Mouse (Mus musculus) adrenal gland, postnatal 36 days (tissue): ENCODE measurements around the gene Znrf1. TPM values are rescaled to one million over a fixed set of nuclear protein-coding genes. Genes with fewer than 3 reads are reported as not detected.

Experiments
- DNase-seq, 2 experiments: peaks; one replicate each; pipeline ENCODE4 v3.0.0; 2021; ENCODE audit warnings: mixed read lengths in 1 of 2
- total RNA-seq, 2 experiments: library from RNA; stranded (reverse); gene quantifications; 2 replicates each; pipeline ENCODE4 v1.2.3; 2021

Gene Znrf1
- total RNA-seq, 2 experiments from 2014 or later = 38.1 to 40.6 TPM

DNA sequence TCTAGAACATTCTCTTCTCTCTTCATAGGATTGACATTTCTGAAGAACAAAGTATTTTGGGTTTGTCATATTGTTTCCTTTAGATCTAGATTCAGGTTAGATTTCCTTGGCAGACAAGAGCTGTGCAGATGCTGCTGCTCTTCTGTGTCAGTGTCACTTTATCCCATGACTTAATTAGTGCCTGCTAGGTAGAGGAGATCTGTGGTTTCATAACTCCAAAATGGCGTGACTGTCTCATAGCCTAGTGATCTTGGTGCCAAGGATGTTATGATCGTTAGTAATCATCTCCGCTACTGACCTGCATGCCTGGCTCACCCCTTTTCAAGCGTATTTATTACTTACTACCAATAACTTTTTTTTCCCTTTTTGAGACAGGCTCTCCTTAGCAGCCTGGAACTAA lies 34.0 kb downstream of the Znrf1 start:
- no peak for DNase-seq

GRCm38 (mm10) chr8:111570432-111570831 lies 34.5 kb downstream of the Znrf1 start:
- DNase-seq = no peak

GRCm38 (mm10) chr8:111571661-111572060 lies 35.8 kb downstream of the Znrf1 start:
- DNase-seq = no peak

GRCm38 (mm10) chr8:111572431-111572830 lies 36.5 kb downstream of the Znrf1 start:
- no peak for DNase-seq

DNA sequence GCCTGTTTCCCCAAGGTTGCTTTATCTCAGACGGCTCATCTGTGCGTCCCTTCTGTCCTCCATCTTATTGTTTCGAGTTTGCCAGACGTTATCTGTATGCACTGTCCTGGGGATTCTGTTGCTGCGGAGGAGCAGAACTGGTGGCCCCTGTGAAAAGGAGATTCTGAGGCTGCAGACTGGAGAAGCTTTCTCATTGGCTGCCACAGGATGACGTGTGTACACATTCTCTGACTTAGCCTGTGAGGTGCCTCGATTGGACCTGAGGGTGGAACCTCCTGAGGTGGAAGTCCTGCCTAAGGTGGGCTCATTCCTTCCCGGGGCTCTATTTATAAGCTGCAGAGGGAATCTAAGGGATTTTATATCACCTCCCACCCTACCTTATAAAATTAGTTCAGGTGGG lies 37.7 kb downstream of the Znrf1 start:
- no peak for DNase-seq

GRCm38 (mm10) chr8:111574016-111574415 lies 38.1 kb downstream of the Znrf1 start:
- DNase-seq = no peak

- no peak for DNase-seq
Observed at GRCm38 (mm10) chr8:111575492-111575891, 39.6 kb downstream of the Znrf1 start.

DNA sequence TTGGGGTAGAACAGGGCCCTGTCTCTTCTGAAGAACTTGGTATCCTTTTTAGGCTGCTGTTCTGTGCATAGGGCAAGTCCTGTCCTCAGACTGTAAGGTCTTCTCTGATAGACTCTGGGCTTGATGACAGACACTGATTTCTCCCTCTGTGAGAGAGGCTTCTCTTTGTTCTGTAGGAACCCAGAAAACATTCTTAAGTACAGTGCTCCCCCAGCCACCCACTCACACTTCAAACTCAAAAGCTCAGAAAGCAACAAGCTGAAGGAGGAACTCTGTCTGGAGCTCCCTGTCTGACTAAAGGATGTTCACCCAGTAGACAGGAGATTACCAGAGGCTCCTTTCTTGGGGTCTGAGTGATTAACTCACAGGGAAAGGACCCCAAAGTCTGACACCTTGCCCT lies 40.6 kb downstream of the Znrf1 start:
- no peak for DNase-seq

DNA sequence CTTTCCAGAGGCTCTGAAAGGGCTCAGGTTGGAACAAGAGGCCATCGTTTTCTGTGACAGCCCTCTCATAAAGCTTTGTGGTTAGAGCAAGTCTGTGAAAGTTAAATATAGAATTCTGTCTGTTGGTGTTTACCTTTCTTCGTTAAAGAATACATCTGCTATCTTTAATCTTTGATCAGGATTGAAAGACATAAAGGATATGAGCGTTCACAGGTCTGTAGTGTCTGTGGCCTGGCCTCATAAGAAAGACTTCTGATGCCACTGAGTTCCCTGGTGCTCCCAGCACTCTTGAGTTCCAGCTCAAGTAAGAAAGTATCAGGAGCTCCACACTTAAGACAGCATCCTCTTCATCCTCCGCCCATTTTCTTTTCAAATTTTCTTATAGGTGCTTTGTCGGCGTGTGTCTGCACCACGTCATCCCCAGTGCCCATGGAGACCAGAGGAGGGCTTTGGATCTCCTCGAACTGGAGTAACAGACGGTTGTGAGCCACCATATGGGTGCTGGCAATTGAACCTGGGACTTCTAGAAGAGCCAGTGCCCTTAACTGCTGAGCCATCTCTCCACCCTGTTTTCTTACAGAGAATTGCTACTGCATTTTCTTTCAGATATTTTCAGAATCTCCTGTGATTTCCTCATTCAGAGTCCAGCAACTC lies 42.1 kb downstream of the Znrf1 start:
- DNase-seq = no peak

DNA sequence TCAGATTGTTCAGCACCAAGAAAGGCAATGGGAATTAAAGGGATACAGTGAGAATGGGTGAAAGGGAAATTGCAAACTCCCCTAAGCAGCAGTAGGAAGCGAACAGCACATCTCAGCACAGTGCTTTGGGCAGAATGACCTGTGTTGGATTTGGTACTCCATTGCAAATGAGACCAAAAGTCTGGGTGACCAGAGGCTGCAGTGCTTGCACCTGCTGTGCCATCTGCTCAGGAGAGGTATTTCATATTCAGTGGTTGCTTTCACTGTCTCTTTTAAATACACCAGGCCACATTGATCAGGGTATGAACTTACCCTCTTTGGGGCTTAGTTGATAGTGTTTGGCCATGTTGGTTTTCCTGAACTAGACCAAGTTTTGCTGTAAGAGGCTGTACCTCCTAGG lies 43.4 kb downstream of the Znrf1 start:
- DNase-seq = no peak

GRCm38 (mm10) chr8:111580306-111580705 lies 44.4 kb downstream of the Znrf1 start:
- DNase-seq = no peak

DNA sequence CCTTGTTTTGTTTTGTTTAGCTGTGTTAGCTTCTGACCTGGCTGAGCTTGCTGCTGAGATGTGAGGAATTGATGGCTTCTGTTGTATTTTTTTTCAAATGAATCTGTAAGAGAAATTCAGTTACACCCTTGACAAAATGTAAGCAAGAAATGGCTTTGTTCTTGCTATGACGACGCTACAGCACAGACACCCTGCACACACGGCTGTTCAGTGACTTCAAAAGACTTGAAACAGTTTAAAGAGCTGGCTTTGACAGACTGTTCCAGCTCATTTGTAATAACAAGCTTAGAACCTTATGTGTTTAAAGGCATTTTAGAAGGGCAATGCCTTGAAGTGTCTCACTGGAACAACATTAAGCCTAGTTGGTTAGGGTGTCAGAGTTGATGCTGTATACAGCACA lies 46.5 kb downstream of the Znrf1 start:
- DNase-seq = no peak

GRCm38 (mm10) chr8:111584946-111585345 lies 49.0 kb downstream of the Znrf1 start:
- no peak for DNase-seq

GRCm38 (mm10) chr8:111587545-111588094 lies 51.7 kb downstream of the Znrf1 start:
- DNase-seq = no peak

DNA sequence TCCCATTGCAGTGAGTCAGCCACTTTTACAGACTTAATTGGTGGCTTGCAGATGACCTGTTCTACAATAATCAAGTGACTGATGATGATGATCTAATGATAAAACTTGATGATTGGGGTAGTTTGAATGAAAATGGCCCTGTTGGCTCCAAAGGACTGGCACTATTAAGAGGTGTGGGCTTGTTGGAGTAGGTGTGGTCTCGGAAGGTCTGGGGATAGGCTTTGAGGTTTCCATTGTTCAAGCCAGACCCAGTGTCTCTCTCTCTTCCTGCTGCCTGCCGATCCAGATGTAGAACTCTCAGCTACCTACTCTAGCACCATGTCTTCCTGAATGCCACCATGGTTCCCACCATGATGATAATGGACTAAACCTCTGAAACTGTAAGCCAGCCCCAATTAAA lies 52.4 kb downstream of the Znrf1 start:
- no peak for DNase-seq

GRCm38 (mm10) chr8:111590214-111590613 lies 54.3 kb downstream of the Znrf1 start:
- no peak for DNase-seq

GRCm38 (mm10) chr8:111591176-111591575 lies 55.3 kb downstream of the Znrf1 start:
- no peak for DNase-seq

GRCm38 (mm10) chr8:111592390-111592910 lies 56.6 kb downstream of the Znrf1 start:
- DNase-seq = no peak

DNA sequence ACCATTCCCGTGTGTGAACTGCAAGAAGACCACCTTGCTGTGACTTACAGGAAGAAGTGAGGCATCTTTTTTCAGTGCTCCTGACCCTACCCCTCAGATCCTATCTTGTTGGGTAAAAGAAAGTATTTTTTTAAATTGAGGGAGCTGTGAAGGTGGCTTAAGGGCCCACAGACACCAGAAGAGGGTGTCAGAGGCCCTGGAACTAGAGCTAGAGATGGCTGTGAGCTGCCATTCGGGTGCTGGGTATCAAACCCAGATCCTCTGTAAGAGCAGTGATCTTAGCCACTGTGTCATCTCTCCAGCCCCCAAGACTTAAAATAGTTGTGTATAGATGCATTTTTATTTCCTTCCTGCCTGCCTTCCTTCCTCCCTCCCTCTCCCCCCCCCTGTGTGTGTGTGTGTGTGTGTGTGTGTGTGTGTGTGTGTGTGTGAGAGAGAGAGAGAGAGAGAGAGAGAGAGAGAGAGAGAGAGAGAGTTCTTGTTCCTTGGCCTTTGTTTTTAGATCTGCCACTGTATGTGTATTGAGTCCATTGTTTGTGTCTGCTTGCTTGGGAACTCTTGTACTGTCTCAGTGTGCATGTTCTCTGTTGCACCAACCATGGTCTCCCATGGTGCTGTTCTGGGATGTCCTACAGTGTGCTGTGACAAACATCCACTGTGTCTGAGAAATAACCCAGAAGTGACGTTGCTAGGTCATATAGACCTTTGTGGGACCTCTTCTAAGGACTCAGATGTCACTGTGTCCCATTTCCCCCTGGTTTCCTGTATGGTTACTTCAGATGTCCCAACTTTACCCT lies 58.3 kb downstream of the Znrf1 start:
- DNase-seq = no peak

- DNase-seq = no peak
Observed at GRCm38 (mm10) chr8:111594951-111595350, 59.1 kb downstream of the Znrf1 start.

DNA sequence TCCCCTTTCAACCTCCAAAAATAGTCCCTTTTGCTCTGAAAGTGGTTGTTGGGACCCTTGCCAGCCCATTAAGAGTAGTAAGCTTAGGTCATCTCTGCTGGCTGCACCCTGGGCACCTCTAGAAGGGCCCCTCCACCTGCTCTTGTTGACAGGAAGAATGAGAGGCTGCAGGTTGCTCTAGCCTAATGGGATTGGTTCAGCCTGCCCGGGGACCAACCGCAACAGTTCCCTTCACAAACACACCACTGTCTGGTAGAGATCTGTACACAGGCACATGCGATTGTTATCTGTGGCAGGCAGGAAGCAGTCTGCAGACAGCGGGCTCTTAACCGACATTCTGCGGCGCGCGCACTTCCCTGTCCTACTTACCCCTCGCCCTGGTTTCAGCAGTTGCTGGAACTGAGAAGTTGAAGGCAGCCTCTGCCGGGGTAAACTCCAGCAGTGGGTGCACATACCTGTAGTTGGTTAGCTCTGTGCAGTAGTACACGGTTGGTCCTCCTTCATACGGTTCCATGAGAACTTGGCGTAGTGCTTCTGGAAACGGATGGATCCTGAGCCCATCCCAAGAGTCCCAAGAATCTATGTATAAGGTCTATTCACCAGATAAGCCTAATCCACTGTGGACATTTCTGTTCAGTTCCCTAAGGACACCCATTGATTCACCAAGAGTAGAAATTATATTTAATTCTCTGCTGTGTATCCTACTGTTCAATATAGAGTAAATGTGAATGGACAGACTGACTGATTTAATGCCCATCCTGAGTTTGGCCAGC lies 60.0 kb downstream of the Znrf1 start:
- peak; percentile 21 to 48 for DNase-seq

DNA sequence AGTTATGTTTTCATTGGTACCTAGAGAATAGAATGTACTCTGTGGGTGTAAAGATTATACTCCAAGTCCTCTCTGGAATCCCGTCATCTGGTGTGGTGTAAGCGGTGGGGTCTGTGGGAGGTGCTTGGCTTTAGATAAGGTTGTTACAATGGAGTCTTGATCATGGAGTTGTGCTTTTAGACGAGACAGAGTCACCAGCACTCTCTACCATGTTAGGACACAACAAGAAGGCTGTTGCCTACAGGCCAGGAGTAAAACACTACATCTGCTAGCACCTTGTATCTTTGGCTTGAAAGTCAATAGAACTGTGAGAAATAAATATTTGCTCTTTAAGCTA lies 60.6 kb downstream of the Znrf1 start:
- DNase-seq = no peak

GRCm38 (mm10) chr8:111597310-111597709 lies 61.4 kb downstream of the Znrf1 start:
- peak in 1 of 2 experiments; percentile 38 for DNase-seq
